Mouse (Mus musculus): ENCODE measurements around the gene Cab39. TPM values are rescaled to one million over a fixed set of nuclear protein-coding genes. Genes with fewer than 3 reads are reported as not detected.
A peak's percentile ranks its signal among the peaks of the same experiment; 100 is the strongest.

Gene Cab39
- polyA plus RNA-seq, 1 experiment from 2014 or later, result 11.2 TPM

DNA sequence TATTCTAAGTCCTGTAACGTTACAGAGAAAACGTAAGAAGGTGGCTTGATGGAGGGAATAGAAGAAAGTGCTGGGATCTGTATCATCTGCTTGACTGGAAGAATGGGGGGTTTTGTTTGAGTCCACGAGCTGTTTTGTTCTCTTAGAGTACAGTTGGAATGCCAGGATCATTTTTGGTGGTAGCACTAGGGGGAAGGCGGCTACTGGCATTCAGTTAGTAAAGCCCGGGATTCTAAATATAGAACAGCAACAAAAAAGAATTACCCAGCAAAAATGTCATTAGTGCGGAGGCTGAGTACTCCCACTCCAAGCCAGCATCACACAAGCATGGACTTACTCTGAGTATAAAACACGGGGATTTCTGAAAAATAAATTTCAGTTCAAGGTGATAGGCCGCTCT lies 29.0 kb downstream of the Cab39 start:
- peaks cover 60% of the 10 kb centered on the region for H3K36me3 ChIP-seq (replicated peaks)
- H3K4me1 ChIP-seq (replicated peaks), result no peaks in the 10 kb centered on the region
- H3K27me3 ChIP-seq, result no peaks in the 10 kb centered on the region
- H3K9ac ChIP-seq, result no peak overlapping the region
- H3K4me2 ChIP-seq, result no peak overlapping the region
- 80% methylated on average over 8 of the region's 8 CpGs for WGBS (ENCODE audit: insufficient replicate concordance)
- no peaks in the 10 kb centered on the region for H3K9me3 ChIP-seq (replicated peaks)
- H3K4me3 ChIP-seq (replicated peaks), result no peak overlapping the region
- no peak overlapping the region for H3K27ac ChIP-seq (replicated peaks)
- no peak for ATAC-seq (ENCODE audit: insufficient read depth)

- Histone ChIP-seq H3K4me2 (no peak overlapping the region), H3K9me3 (replicated peaks) (no peaks in the 10 kb centered on the region), H3K9ac (no peak overlapping the region), H3K27ac (replicated peaks) (no peak overlapping the region), H3K4me1 (replicated peaks) (no peaks in the 10 kb centered on the region), H3K36me3 (replicated peaks) (peaks cover 49% of the 10 kb centered on the region), H3K4me3 (replicated peaks) (no peak overlapping the region), H3K27me3 (no peaks in the 10 kb centered on the region)
- WGBS (ENCODE audit: insufficient replicate concordance), result 79% methylated on average over 3 of the region's 3 CpGs
- no peak for ATAC-seq (ENCODE audit: insufficient read depth)
Measured at GRCm38 (mm10) chr1:85824905-85825304, 31.7 kb downstream of the Cab39 start.

GRCm38 (mm10) chr1:85827166-85827565 lies 33.9 kb downstream of the Cab39 start:
- H3K4me2 ChIP-seq, result no peak overlapping the region
- H3K27me3 ChIP-seq, result no peaks in the 10 kb centered on the region
- H3K9me3 ChIP-seq (replicated peaks), result no peaks in the 10 kb centered on the region
- no peak overlapping the region for H3K9ac ChIP-seq
- no peak overlapping the region for H3K27ac ChIP-seq (replicated peaks)
- ATAC-seq (ENCODE audit: insufficient read depth), result no peak
- no peak overlapping the region for H3K4me3 ChIP-seq (replicated peaks)
- WGBS (ENCODE audit: insufficient replicate concordance), result 80% methylated on average over 5 of the region's 5 CpGs
- H3K4me1 ChIP-seq (replicated peaks), result no peaks in the 10 kb centered on the region
- peaks cover 29% of the 10 kb centered on the region for H3K36me3 ChIP-seq (replicated peaks)

- Histone ChIP-seq H3K36me3 (replicated peaks) (peaks cover 15% of the 10 kb centered on the region), H3K4me1 (replicated peaks) (no peaks in the 10 kb centered on the region), H3K4me2 (no peak overlapping the region), H3K9ac (no peak overlapping the region), H3K27ac (replicated peaks) (no peak overlapping the region), H3K27me3 (no peaks in the 10 kb centered on the region), H3K4me3 (replicated peaks) (no peak overlapping the region), H3K9me3 (replicated peaks) (no peaks in the 10 kb centered on the region)
- ATAC-seq (ENCODE audit: insufficient read depth), result no peak
- WGBS (ENCODE audit: insufficient replicate concordance), result 68% methylated on average over 1 of the region's 1 CpGs
Measured at GRCm38 (mm10) chr1:85829016-85829415, 35.8 kb downstream of the Cab39 start.

- peak; percentile 72 for ATAC-seq (ENCODE audit: insufficient read depth)
- Histone ChIP-seq H3K4me2 (no peak overlapping the region; the same call in 1 of the 2 replicates), H3K4me3 (replicated peaks) (no peak overlapping the region), H3K36me3 (replicated peaks) (peaks cover 20% of the 10 kb centered on the region), H3K27me3 (no peaks in the 10 kb centered on the region), H3K4me1 (replicated peaks) (peaks cover 23% of the 10 kb centered on the region), H3K9me3 (replicated peaks) (no peaks in the 10 kb centered on the region), H3K27ac (replicated peaks) (no peak overlapping the region), H3K9ac (no peak overlapping the region)
- 27% methylated on average over 4 of the region's 4 CpGs for WGBS (ENCODE audit: insufficient replicate concordance)
Measured at GRCm38 (mm10) chr1:85838056-85838455, 44.8 kb downstream of the Cab39 start.

DNA sequence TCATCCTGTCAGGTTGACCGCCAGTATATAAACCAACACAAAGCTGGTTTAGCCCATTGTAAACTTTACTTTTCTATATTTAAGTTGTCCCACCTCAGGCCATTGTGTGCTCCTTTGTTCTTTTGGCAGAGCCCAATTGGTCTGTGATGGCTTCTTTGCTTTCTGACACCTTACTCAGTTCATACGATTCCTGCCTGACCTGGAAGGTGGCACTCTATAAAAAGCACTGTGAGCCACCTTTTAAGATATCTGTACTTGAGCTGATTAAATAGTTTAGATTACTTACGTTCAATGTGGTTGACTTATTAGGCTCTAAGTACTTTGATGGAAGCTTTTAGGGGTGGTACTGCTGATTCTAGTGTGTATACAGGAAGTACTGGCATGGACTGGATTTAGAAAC lies 46.1 kb downstream of the Cab39 start:
- H3K27me3 ChIP-seq, result no peaks in the 10 kb centered on the region
- no peaks in the 10 kb centered on the region for H3K9me3 ChIP-seq (replicated peaks)
- no peak overlapping the region for H3K4me2 ChIP-seq
- 53% methylated on average over 3 of the region's 3 CpGs for WGBS (ENCODE audit: insufficient replicate concordance)
- peaks cover 27% of the 10 kb centered on the region for H3K36me3 ChIP-seq (replicated peaks)
- no peak overlapping the region for H3K27ac ChIP-seq (replicated peaks)
- H3K4me3 ChIP-seq (replicated peaks), result no peak overlapping the region
- no peak for ATAC-seq (ENCODE audit: insufficient read depth)
- H3K4me1 ChIP-seq (replicated peaks), result peaks cover 23% of the 10 kb centered on the region
- no peak overlapping the region for H3K9ac ChIP-seq

GRCm38 (mm10) chr1:85839790-85840189 lies 46.5 kb downstream of the Cab39 start:
- no peak for ATAC-seq (ENCODE audit: insufficient read depth)
- Histone ChIP-seq H3K9me3 (replicated peaks) (no peaks in the 10 kb centered on the region), H3K4me3 (replicated peaks) (no peak overlapping the region), H3K27me3 (no peaks in the 10 kb centered on the region), H3K4me2 (no peak overlapping the region), H3K27ac (replicated peaks) (no peak overlapping the region), H3K36me3 (replicated peaks) (peaks cover 28% of the 10 kb centered on the region), H3K4me1 (replicated peaks) (peaks cover 23% of the 10 kb centered on the region), H3K9ac (no peak overlapping the region)
- 28% methylated on average over 1 of the region's 1 CpGs for WGBS (ENCODE audit: insufficient replicate concordance)

DNA sequence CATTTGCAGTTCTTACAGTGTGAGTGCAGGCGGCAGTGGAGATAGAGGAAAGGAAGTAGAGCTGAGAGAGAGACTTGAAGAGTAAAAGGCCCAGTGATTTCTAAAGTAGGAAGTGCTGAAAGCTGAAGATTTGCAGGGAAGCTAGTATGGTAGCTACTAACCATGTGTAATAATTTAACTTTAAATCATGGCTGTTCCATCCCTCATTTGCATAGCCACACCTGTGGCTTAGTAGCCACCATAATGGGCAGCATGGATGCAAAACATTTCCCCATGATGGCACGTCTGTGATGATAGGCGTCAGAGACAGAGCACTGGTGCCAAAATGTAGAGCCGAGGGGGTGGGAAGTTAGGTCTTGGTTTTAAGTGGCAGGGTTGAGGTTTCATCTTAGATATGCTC lies 47.2 kb downstream of the Cab39 start:
- no peak for ATAC-seq (ENCODE audit: insufficient read depth)
- Histone ChIP-seq H3K9ac (no peak overlapping the region), H3K9me3 (replicated peaks) (no peaks in the 10 kb centered on the region), H3K27ac (replicated peaks) (no peak overlapping the region), H3K4me2 (no peak overlapping the region), H3K4me1 (replicated peaks) (peaks cover 23% of the 10 kb centered on the region), H3K36me3 (replicated peaks) (peaks cover 34% of the 10 kb centered on the region), H3K27me3 (no peaks in the 10 kb centered on the region), H3K4me3 (replicated peaks) (no peak overlapping the region)
- WGBS (ENCODE audit: insufficient replicate concordance), result 64% methylated on average over 4 of the region's 4 CpGs

- Histone ChIP-seq H3K27ac (replicated peaks) (no peak overlapping the region), H3K4me3 (replicated peaks) (no peak overlapping the region), H3K4me2 (no peak overlapping the region), H3K9ac (no peak overlapping the region), H3K4me1 (replicated peaks) (peaks cover 23% of the 10 kb centered on the region), H3K27me3 (no peaks in the 10 kb centered on the region), H3K36me3 (replicated peaks) (peaks cover 45% of the 10 kb centered on the region), H3K9me3 (replicated peaks) (no peaks in the 10 kb centered on the region)
- no peak for ATAC-seq (ENCODE audit: insufficient read depth)
Measured at GRCm38 (mm10) chr1:85842251-85842650, 49.0 kb downstream of the Cab39 start.

GRCm38 (mm10) chr1:85843291-85843863 lies 50.1 kb downstream of the Cab39 start:
- no peak overlapping the region for H3K4me3 ChIP-seq (replicated peaks)
- H3K4me2 ChIP-seq, result no peak overlapping the region
- no peaks in the 10 kb centered on the region for H3K9me3 ChIP-seq (replicated peaks)
- H3K27ac ChIP-seq (replicated peaks), result no peak overlapping the region
- H3K9ac ChIP-seq, result no peak overlapping the region
- H3K4me1 ChIP-seq (replicated peaks), result peaks cover 18% of the 10 kb centered on the region
- no peak for ATAC-seq (ENCODE audit: insufficient read depth)
- 80% methylated on average over 4 of the region's 4 CpGs for WGBS (ENCODE audit: insufficient replicate concordance)
- peaks cover 50% of the 10 kb centered on the region for H3K36me3 ChIP-seq (replicated peaks)
- H3K27me3 ChIP-seq, result no peaks in the 10 kb centered on the region

- H3K9me3 ChIP-seq (replicated peaks), result no peaks in the 10 kb centered on the region
- H3K36me3 ChIP-seq (replicated peaks), result peaks cover 57% of the 10 kb centered on the region
- H3K27ac ChIP-seq (replicated peaks), result no peak overlapping the region
- no peaks in the 10 kb centered on the region for H3K27me3 ChIP-seq
- H3K4me2 ChIP-seq, result no peak overlapping the region
- H3K9ac ChIP-seq, result no peak overlapping the region
- WGBS (ENCODE audit: insufficient replicate concordance), result 82% methylated on average over 6 of the region's 6 CpGs
- ATAC-seq (ENCODE audit: insufficient read depth), result no peak
- H3K4me3 ChIP-seq (replicated peaks), result no peak overlapping the region
- peaks cover 2% of the 10 kb centered on the region; the same call in 1 of the 2 replicates for H3K4me1 ChIP-seq (replicated peaks)
Measured at GRCm38 (mm10) chr1:85844981-85845380, 51.7 kb downstream of the Cab39 start.

- WGBS (ENCODE audit: insufficient replicate concordance), result 74% methylated on average over 3 of the region's 3 CpGs
- peaks cover 59% of the 10 kb centered on the region for H3K36me3 ChIP-seq (replicated peaks)
Measured at GRCm38 (mm10) chr1:85845476-85845875, 52.2 kb downstream of the Cab39 start.

More at GRCm38 (mm10) chr1:85845476-85845875, 52.2 kb downstream of the Cab39 start:
- Histone ChIP-seq H3K27me3 (no peaks in the 10 kb centered on the region), H3K4me1 (replicated peaks) (no peaks in the 10 kb centered on the region; the same call in 1 of the 2 replicates), H3K27ac (replicated peaks) (no peak overlapping the region), H3K9ac (no peak overlapping the region), H3K4me2 (no peak overlapping the region), H3K9me3 (replicated peaks) (no peaks in the 10 kb centered on the region), H3K4me3 (replicated peaks) (no peak overlapping the region)
- no peak for ATAC-seq (ENCODE audit: insufficient read depth)
